Mouse (Mus musculus) right cerebral cortex, postnatal 25 days (tissue): ENCODE measurements around the gene Klhl2.

ENCODE experiments used
- DNase-seq: peaks from one replicate; pipeline ENCODE4 v3.0.0; 2022

The Klhl2 gene

GRCm38 (mm10) chr8:64764075-64764474 lies 85.7 kb downstream of the Klhl2 start:
- DNase-seq, result no peak

- no peak for DNase-seq
These were observed 87.1 kb downstream of the Klhl2 start for GRCm38 (mm10) chr8:64762751-64763150.

- peak; percentile 26 for DNase-seq
These were observed 88.4 kb downstream of the Klhl2 start for GRCm38 (mm10) chr8:64761430-64761829.

- DNase-seq, result no peak
These were observed 91.9 kb downstream of the Klhl2 start for GRCm38 (mm10) chr8:64757956-64758355.

GRCm38 (mm10) chr8:64746215-64747058 lies 103.4 kb downstream of the Klhl2 start:
- DNase-seq, result no peak

GRCm38 (mm10) chr8:64740547-64741211 lies 109.1 kb downstream of the Klhl2 start:
- no peak for DNase-seq

GRCm38 (mm10) chr8:64738916-64739315 lies 110.9 kb downstream of the Klhl2 start:
- no peak for DNase-seq

- DNase-seq, result no peak
These were observed 113.0 kb downstream of the Klhl2 start for GRCm38 (mm10) chr8:64736767-64737323.

- no peak for DNase-seq
These were observed 114.7 kb downstream of the Klhl2 start for GRCm38 (mm10) chr8:64735161-64735560.

GRCm38 (mm10) chr8:64733271-64733943 lies 116.4 kb downstream of the Klhl2 start, which contains the start of gene Msmo1:
Gene Msmo1 (minus strand): TSS chr8:64733792.
- DNase-seq, result peak; percentile 99

GRCm38 (mm10) chr8:64732596-64732995 lies 117.2 kb downstream of the Klhl2 start:
- DNase-seq, result no peak

GRCm38 (mm10) chr8:64728156-64728555 lies 121.7 kb downstream of the Klhl2 start:
- DNase-seq, result no peak

GRCm38 (mm10) chr8:64726190-64726695 lies 123.6 kb downstream of the Klhl2 start:
- peak; percentile 26 for DNase-seq

- no peak for DNase-seq
These were observed 126.6 kb downstream of the Klhl2 start for GRCm38 (mm10) chr8:64723206-64723605.

GRCm38 (mm10) chr8:64717868-64718267 lies 131.9 kb downstream of the Klhl2 start:
- DNase-seq, result no peak

- DNase-seq, result no peak
These were observed 137.3 kb downstream of the Klhl2 start for GRCm38 (mm10) chr8:64712499-64712898.

GRCm38 (mm10) chr8:64711544-64711943 lies 138.3 kb downstream of the Klhl2 start:
- DNase-seq, result no peak

GRCm38 (mm10) chr8:64707481-64707880 lies 142.3 kb downstream of the Klhl2 start:
- DNase-seq, result no peak

- DNase-seq, result no peak
These were observed 146.6 kb downstream of the Klhl2 start for GRCm38 (mm10) chr8:64703191-64703590.

GRCm38 (mm10) chr8:64692651-64693201 lies 157.1 kb downstream of the Klhl2 start, which contains the start of gene Cpe:
Gene Cpe (minus strand): TSS chr8:64693054.
- peak; percentile 92 for DNase-seq

GRCm38 (mm10) chr8:64691591-64692401 lies 158.0 kb downstream of the Klhl2 start:
- DNase-seq, result peak; percentile 26

- DNase-seq, result no peak
These were observed 159.0 kb downstream of the Klhl2 start for GRCm38 (mm10) chr8:64690845-64691244.
